Mouse (Mus musculus) kidney, embryonic 15.5 days (tissue): ENCODE results near the gene Nt5dc2. TPM values are rescaled to one million over a fixed set of nuclear protein-coding genes. Genes with fewer than 3 reads are reported as not detected.

Source experiments
- ATAC-seq: fragments of 200-750 bp; cut with Nextera tagmentation; replicated peaks from 2 replicates; pipeline ENCODE4 v1.8.0; 2017; ENCODE audit warnings: moderate TSS enrichment; ENCODE audit not compliant: low FRiP score
- H3K27ac ChIP-seq: fragments of 300-500 bp; sonication (generic); 2 replicates; pipeline ENCODE4 v1.5.1; 2015; ENCODE audit warnings: mild to moderate bottlenecking, inconsistent platforms
- H3K27me3 ChIP-seq: fragments of 300-500 bp; sonication (generic); 2 replicates; pipeline ENCODE4 v1.6.1; 2015; ENCODE audit warnings: inconsistent platforms
- H3K36me3 ChIP-seq: fragments of 300-500 bp; sonication (generic); 2 replicates; pipeline ENCODE4 v1.6.1; 2015; ENCODE audit warnings: inconsistent platforms
- H3K4me1 ChIP-seq: fragments of 300-500 bp; sonication (generic); 2 replicates; pipeline ENCODE4 v1.6.1; 2015; ENCODE audit warnings: inconsistent platforms
- H3K4me2 ChIP-seq: fragments of 300-500 bp; sonication (generic); 2 replicates; pipeline ENCODE4 v1.6.1; 2015; ENCODE audit warnings: moderate library complexity, mild to moderate bottlenecking, inconsistent platforms
- H3K4me3 ChIP-seq: fragments of 300-500 bp; sonication (generic); replicated peaks from 2 replicates; pipeline ENCODE4 v1.5.1; 2015; ENCODE audit warnings: mild to moderate bottlenecking, inconsistent platforms
- H3K9ac ChIP-seq: fragments of 300-500 bp; sonication (generic); 2 replicates; pipeline ENCODE4 v1.6.1; 2015; ENCODE audit warnings: mild to moderate bottlenecking, inconsistent platforms
- H3K9me3 ChIP-seq: fragments of 300-500 bp; sonication (generic); replicated peaks from 2 replicates; pipeline ENCODE4 v1.6.1; 2016; ENCODE audit warnings: inconsistent platforms
- WGBS: fragments of 180-500 bp; shearing (Covaris S2); methylation state at CpG from one replicate; pipeline ENCODE4 v1.1.7; 2015; ENCODE audit warnings: mixed read lengths; 5-methylcytosine and 5-hydroxymethylcytosine counted together
- polyA plus RNA-seq: library from polyadenylated mRNA; unstranded; fragments of >200 nt; fragmentation: Nextera tagmentation; extraction: Ambion mirVana; gene quantifications from 2 replicates; pipeline ENCODE4 v1.2.1, GENCODE M21; 2015

Nt5dc2 gene
- polyA plus RNA-seq, 1 experiment from 2014 or later = 384 TPM

DNA sequence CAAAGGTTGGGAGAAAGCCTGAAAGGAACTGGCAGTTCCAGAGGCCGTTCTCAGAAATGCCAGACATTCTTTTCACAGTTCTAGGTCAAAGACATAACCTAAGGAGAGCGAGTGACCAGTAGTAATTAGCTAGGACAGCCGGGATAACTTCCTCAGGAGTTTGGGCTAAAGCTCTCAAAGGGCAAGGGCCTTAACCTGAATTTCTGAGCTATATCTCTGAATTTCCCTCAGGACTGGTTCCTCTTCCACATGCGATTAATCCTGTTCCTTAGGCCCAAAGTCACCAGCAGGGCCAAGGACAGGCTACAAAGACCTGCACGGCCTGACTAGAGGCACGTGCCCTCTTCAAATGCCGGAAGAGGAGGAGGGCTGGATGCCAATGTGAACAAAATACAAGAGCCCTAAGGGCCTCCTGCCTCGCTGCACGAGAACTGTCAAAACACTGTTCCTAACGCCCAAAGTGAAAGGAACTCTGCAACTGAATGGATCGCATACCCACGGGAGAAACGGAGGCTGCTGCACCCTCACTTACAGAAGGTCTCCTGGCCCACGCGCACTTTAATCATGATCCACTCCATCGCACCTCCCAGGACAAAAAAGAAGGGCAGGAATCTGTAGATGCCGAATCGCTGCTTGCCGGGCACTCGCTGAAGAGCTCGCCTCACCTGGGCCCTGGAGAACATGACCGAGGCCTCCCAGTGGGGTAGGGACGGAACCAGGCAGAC is 2.6 kb upstream of the Nt5dc2 start:
- Histone ChIP-seq H3K36me3 (peaks cover 14% of the 10 kb centered on the region), H3K4me3 (peak overlapping the region; percentile 83), H3K4me2 (peak overlapping the region; percentile 86), H3K9me3 (no peaks in the 10 kb centered on the region), H3K4me1 (peaks cover 63% of the 10 kb centered on the region), H3K27ac (peak overlapping the region; percentile 92), H3K27me3 (no peaks in the 10 kb centered on the region), H3K9ac (peak overlapping the region; percentile 85)
- ATAC-seq = 0 out of 2 replicates have a peak, but pooled peaks have one; percentile 0
- 1% methylated on average over 23 of the region's 23 CpGs for WGBS

- Histone ChIP-seq H3K4me2 (peak within 1 kb of the TSS; percentile 86), H3K27me3 (no peaks in the 10 kb centered on the region), H3K9me3 (no peaks in the 10 kb centered on the region), H3K4me1 (peaks cover 69% of the 10 kb centered on the region), H3K27ac (peak within 1 kb of the TSS; percentile 92), H3K4me3 (peak within 1 kb of the TSS; percentile 83), H3K36me3 (peaks cover 9% of the 10 kb centered on the region), H3K9ac (peak within 1 kb of the TSS; percentile 85)
- ATAC-seq = peak; percentile 94
- WGBS = under 1% methylated on average over 33 of the region's 33 CpGs
Measured at GRCm38 (mm10) chr14:31128826-31129219, 2.0 kb upstream of the Nt5dc2 start, which contains the start of gene Smim4. Gene Smim4 (minus strand): TSS chr14:31128956.

GRCm38 (mm10) chr14:31129326-31130235 is 1.3 kb upstream of the Nt5dc2 start:
- WGBS = 69% methylated on average over 15 of the region's 15 CpGs
- ATAC-seq = no peak
- peak overlapping the region; percentile 86 for H3K4me2 ChIP-seq
- H3K36me3 ChIP-seq = peaks cover 8% of the 10 kb centered on the region
- H3K27ac ChIP-seq = peak overlapping the region; percentile 89
- peaks cover 70% of the 10 kb centered on the region for H3K4me1 ChIP-seq
- H3K9ac ChIP-seq = peak overlapping the region; percentile 85; the same call in 1 of the 2 replicates
- no peaks in the 10 kb centered on the region for H3K27me3 ChIP-seq
- H3K4me3 ChIP-seq = peak overlapping the region; percentile 83
- H3K9me3 ChIP-seq = no peaks in the 10 kb centered on the region

- no peaks in the 10 kb centered on the region for H3K27me3 ChIP-seq
- H3K4me2 ChIP-seq = peak overlapping the region; percentile 83
- peaks cover 23% of the 10 kb centered on the region for H3K36me3 ChIP-seq
- under 1% methylated on average over 43 of the region's 43 CpGs for WGBS
- peak overlapping the region; percentile 82 for H3K4me3 ChIP-seq
- H3K4me1 ChIP-seq = peaks cover 52% of the 10 kb centered on the region
- H3K9me3 ChIP-seq = no peaks in the 10 kb centered on the region
- H3K9ac ChIP-seq = peak overlapping the region; percentile 78
- H3K27ac ChIP-seq = peak overlapping the region; percentile 89
- ATAC-seq = peak; percentile 6
Measured at GRCm38 (mm10) chr14:31131272-31131821, 494 bp downstream of the Nt5dc2 start.

DNA sequence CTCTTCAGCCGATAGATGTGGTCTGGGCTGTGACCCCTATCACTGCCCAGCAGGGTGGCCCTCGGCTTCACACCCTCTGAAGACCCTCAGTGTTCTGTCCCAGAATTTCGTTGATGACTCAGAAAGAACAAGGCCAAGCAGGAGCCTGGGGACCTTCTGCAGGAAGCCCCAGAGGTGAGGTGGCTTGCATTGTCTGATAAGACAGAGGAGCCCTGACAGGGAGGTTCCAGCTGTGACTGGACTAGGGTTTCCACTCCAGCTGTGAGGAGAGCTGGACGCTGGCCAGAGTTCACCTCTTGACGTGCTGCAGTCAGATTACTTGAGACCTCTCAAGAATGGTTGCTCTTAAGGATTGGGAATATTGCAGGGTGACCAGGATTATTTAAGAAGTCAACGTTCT is 1.2 kb downstream of the Nt5dc2 start:
- Histone ChIP-seq H3K4me3 (peak overlapping the region; percentile 82), H3K9me3 (no peaks in the 10 kb centered on the region), H3K27me3 (no peaks in the 10 kb centered on the region), H3K36me3 (peaks cover 29% of the 10 kb centered on the region), H3K4me1 (peaks cover 49% of the 10 kb centered on the region), H3K4me2 (peak overlapping the region; percentile 83), H3K9ac (peak overlapping the region; percentile 78), H3K27ac (peak overlapping the region; percentile 54; the same call in 1 of the 2 replicates)
- 7% methylated on average over 6 of the region's 6 CpGs for WGBS
- ATAC-seq = no peak

DNA sequence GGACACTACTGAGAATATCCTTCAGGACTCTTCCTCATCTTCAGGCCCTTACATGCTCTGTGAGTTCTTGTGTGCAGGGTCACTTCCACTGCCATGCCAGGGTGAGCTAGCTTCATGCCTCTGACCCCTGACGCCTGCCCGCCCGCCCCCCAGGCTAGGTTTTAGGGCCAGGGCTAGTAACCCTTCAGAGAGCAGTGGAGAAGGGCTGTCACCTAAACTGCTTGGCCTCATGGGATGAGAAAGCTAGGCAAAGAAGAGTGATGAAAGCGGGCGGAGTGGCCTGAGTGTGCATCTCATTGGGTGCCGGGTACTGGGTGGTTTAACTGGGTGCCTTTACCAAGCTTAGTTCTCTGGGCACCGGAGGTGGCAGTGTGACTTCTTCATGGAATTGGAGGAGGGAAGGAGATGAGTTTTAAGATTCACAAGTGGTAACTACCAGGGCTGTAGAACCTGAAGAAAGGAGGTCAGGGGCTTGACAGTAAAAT is 1.7 kb downstream of the Nt5dc2 start:
- Histone ChIP-seq H3K4me3 (peak overlapping the region; percentile 82), H3K9me3 (no peaks in the 10 kb centered on the region), H3K27ac (peak overlapping the region; percentile 54; the same call in 1 of the 2 replicates), H3K4me2 (peak overlapping the region; percentile 83), H3K27me3 (no peaks in the 10 kb centered on the region), H3K36me3 (peaks cover 34% of the 10 kb centered on the region), H3K4me1 (peaks cover 49% of the 10 kb centered on the region), H3K9ac (peak overlapping the region; percentile 78)
- no peak for ATAC-seq
- 69% methylated on average over 7 of the region's 7 CpGs for WGBS

DNA sequence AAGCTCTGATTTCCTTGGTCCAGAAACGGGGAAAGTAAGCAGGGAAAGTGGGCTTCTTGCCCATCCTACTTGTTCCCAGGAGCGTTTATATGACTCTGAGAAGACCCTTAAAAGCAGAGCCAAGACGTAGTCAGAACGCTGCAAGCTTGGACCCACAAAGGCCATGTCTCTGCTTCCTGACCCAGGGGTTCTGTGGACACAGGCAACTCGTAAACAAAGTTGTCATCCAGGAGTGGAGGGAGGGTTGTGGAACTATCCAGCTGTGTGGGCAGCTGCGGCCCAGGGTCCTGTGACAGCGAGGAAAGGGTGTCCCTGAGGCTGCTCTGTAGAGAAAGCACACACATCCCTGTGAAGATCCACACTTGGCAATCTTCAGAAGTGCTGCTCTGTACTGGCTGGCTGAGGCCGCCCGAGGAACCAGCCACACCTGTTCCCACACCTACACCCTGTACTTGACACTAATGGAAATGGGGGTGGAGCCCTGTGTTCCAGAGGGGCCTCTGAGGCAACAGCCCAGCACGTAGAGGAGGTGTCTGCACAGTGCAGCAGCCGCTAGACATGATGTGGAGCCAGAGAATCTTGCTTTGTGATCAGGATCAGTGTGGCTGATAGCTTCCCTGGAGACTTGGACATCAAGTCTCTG is 2.3 kb downstream of the Nt5dc2 start:
- Histone ChIP-seq H3K4me2 (peak overlapping the region; percentile 83), H3K9me3 (no peaks in the 10 kb centered on the region), H3K36me3 (peaks cover 41% of the 10 kb centered on the region), H3K9ac (0 out of 2 replicates have a peak overlapping the region, but pooled peaks have one; percentile 78), H3K4me1 (peaks cover 54% of the 10 kb centered on the region), H3K4me3 (peak overlapping the region; percentile 82; the same call in 1 of the 2 replicates), H3K27me3 (no peaks in the 10 kb centered on the region), H3K27ac (peak overlapping the region; percentile 9; the same call in 1 of the 2 replicates)
- ATAC-seq = no peak
- WGBS = 33% methylated on average over 11 of the region's 11 CpGs

DNA sequence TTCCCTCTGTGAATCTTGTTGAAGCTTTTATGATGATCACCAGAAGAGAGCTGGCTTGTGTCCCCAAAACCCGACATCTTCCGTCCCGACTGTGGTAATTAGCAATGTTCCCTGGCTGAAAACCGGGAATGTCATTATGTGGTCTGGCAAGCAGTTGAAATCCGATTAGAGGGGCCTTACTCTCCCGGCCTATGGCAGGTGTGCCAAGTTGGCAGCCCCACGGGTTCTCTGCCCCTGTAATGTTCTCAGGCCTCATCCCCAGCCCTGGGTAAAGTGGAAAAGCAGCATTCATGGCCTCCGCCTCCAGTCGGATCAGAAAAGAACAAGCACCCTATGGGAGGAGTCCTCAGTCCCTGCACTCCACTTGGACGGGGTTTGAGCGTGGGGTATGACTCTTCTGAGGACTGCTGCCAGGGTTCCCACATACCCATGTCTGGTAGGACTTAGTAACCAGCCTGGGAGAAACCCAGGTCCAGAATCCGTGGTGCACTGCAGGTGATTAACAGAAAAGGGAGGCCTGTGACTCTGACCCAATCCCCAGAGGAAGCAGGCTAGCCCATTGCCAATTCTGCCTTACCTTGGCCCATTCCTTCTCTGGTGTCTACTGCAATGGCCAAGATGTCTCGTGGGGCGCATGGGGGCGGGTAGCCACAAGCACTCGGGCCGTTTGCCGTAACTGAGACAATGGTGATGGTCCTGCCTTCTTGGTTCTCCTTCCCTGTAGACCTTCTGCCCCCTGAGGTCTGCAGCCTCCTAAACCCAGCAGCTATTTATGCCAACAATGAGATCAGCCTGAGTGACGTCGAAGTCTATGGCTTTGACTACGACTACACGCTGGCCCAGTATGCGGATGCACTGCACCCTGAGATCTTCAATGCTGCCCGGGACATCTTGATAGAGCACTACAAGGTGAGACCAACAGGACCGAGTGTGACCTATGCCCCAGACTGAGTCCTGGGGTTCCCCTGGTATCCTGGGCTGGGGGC is 3.5 kb downstream of the Nt5dc2 start:
- Histone ChIP-seq H3K36me3 (peaks cover 52% of the 10 kb centered on the region), H3K9ac (no peak overlapping the region), H3K4me2 (no peak overlapping the region), H3K4me3 (no peak overlapping the region), H3K9me3 (no peaks in the 10 kb centered on the region), H3K27ac (no peak overlapping the region), H3K4me1 (peaks cover 57% of the 10 kb centered on the region), H3K27me3 (no peaks in the 10 kb centered on the region)
- ATAC-seq = no peak
- 86% methylated on average over 25 of the region's 25 CpGs for WGBS

GRCm38 (mm10) chr14:31135495-31136410 is 4.9 kb downstream of the Nt5dc2 start:
- Histone ChIP-seq H3K9ac (no peak overlapping the region), H3K36me3 (peaks cover 67% of the 10 kb centered on the region), H3K4me3 (no peak overlapping the region), H3K27ac (no peak overlapping the region), H3K27me3 (no peaks in the 10 kb centered on the region), H3K4me1 (peaks cover 44% of the 10 kb centered on the region), H3K4me2 (no peak overlapping the region), H3K9me3 (no peaks in the 10 kb centered on the region)
- ATAC-seq = no peak
- 91% methylated on average over 34 of the region's 34 CpGs for WGBS
